Mouse (Mus musculus) spleen, postnatal 10 days (tissue): ENCODE data around the gene Prss38.

ENCODE experiments used
- DNase-seq, 2 experiments: peaks; one replicate each; pipeline ENCODE4 v3.0.0; 2021 to 2022; ENCODE audit warnings: low spot score in 2 of 2

Prss38 gene

DNA sequence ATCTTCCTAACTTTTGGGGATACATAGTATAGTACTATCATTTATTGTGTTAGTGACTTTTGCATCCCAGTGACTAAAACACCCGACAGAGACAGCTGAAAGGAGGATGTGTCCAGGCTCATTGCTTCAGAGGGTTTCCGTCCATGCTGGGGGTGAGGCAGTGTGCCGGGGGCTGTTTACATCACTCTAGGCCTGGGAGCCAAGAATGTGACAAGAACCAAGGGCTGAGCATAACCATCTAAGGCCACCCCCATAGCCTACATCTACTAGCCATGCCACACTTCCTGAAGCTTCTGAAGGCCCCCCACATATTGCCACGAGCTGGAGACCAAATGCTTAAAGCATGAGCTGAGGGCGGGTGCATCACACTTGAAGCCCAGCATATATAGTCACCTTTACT lies 50.7 kb downstream of the Prss38 start:
- DNase-seq = no peak

DNA sequence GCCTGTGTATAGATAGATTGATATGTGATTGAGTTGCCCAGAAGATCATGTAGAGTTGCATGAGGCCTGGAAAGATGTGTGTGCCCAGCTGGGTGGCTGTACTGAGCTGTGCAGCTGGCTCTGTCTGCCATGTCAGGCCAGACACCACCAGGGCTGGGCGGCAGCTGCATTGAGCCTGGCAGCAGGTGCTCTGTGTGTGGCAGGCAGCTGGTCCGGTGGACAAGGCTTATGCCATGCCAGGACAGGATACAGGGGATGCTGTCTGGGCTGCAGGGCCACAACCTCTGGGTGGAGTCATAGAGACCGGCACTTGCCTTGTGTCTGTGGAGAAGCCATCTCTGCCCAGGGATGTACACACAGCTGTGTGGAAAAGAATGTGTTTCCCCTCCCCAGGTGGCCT lies 52.5 kb downstream of the Prss38 start:
- DNase-seq = no peak
